Mouse (Mus musculus) fibroblast of lung, adult 2 months (primary cell): ENCODE measurements around the gene Nop9.

Experiments
- DNase-seq: peaks from one replicate; pipeline ENCODE4 v3.0.0-alpha.2; 2011; ENCODE audit warnings: low read depth

Nop9 gene

GRCm38 (mm10) chr14:55727889-55728685 lies 17.4 kb upstream of the Nop9 start:
- DNase-seq: no peak

GRCm38 (mm10) chr14:55730116-55730515 lies 15.4 kb upstream of the Nop9 start:
- peak; percentile 61 for DNase-seq

GRCm38 (mm10) chr14:55730531-55731032 lies 14.9 kb upstream of the Nop9 start:
- no peak for DNase-seq

- no peak for DNase-seq
Observed at GRCm38 (mm10) chr14:55733889-55734288, 11.6 kb upstream of the Nop9 start.

- DNase-seq: no peak
Observed at GRCm38 (mm10) chr14:55734869-55735268, 10.6 kb upstream of the Nop9 start.

GRCm38 (mm10) chr14:55735334-55735733 lies 10.2 kb upstream of the Nop9 start:
- DNase-seq: no peak

- DNase-seq: no peak
Observed at GRCm38 (mm10) chr14:55735758-55736157, 9.7 kb upstream of the Nop9 start.

GRCm38 (mm10) chr14:55737086-55737687 lies 8.3 kb upstream of the Nop9 start:
- DNase-seq: no peak

GRCm38 (mm10) chr14:55743711-55744110 lies 1.8 kb upstream of the Nop9 start:
- DNase-seq: peak; percentile 53

GRCm38 (mm10) chr14:55745861-55746237 lies 356 bp downstream of the Nop9 start:
- DNase-seq: no peak

GRCm38 (mm10) chr14:55747051-55747847 lies 1.8 kb downstream of the Nop9 start:
- DNase-seq: no peak

- no peak for DNase-seq
Observed at GRCm38 (mm10) chr14:55757566-55757965, 12.1 kb downstream of the Nop9 start.

- no peak for DNase-seq
Observed at GRCm38 (mm10) chr14:55758363-55758784, 12.9 kb downstream of the Nop9 start, which contains the start of gene Cideb. Cideb (minus strand) TSS chr14:55758458.

GRCm38 (mm10) chr14:55760156-55760555 lies 14.7 kb downstream of the Nop9 start:
- peak; percentile 46 for DNase-seq

GRCm38 (mm10) chr14:55761163-55761562 lies 15.7 kb downstream of the Nop9 start, which contains the start of gene Ltb4r2:
Ltb4r2 (plus strand) TSS chr14:55761428.
- no peak for DNase-seq

- no peak for DNase-seq
Observed at GRCm38 (mm10) chr14:55762001-55762821, 16.7 kb downstream of the Nop9 start.

- no peak for DNase-seq
Observed at GRCm38 (mm10) chr14:55763166-55763565, 17.7 kb downstream of the Nop9 start.

GRCm38 (mm10) chr14:55765696-55766095 lies 20.2 kb downstream of the Nop9 start, which contains the start of gene Ltb4r1:
Ltb4r1 (plus strand) TSS chr14:55765962.
- DNase-seq: no peak

- DNase-seq: no peak
Observed at GRCm38 (mm10) chr14:55767519-55768414, 22.3 kb downstream of the Nop9 start.

GRCm38 (mm10) chr14:55768555-55768954 lies 23.1 kb downstream of the Nop9 start:
- DNase-seq: peak; percentile 64
